ENCODE assay signal across 15 mouse cellular contexts in the genomic region with DNA sequence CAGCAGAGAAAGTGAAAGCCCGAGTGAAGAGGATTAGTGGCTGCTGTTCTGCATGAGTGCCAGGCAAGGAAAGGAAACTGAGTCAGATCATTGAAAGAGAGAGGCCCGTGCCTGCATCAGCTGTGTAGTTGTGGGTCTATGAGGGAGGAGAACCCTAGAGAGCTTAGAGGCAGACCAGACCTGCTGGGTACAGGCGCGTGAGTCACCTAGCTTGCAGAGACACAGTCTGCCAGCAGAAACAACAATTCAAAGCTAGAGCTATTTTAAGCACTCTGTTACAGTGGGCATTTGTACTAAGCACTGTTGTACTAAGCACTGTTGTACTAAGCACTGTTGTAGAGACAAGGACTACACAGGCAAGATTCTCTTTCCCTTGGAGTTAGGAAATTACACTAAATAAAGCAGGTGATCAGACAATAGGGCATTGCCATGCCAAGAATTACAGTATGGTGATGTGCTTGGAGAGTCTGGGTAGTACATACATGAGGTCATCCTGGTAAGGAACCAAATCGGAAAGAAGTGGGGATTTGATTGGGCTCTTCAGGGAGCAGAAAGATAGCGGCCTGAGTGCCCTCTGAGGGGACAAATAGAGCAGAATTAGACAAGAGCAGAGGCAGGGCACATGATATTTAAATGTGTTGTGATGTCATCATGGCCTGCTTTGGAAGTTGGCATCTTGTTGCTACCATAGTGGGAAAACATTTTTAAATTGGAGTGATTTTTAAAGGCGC.
DNase-seq lines count a peak whose midpoint lies in the region; ATAC-seq lines count a peak whose summit lies in the region.
"Had no signal": no experiment of that assay in that cellular context is flagged by ENCODE, and none has a peak within 500 bp of the region (broad histone marks: within the 10 kb centered on the region; RNA-seq: fewer than 3 reads in every experiment).

No protein-coding gene starts in this region.

- no peak overlapping the region for H3K4me3 ChIP-seq in heart, embryonic 13.5 days
- no peak overlapping the region for H3K4me3 ChIP-seq in forebrain, embryonic 16.5 days (replicated peaks; ENCODE audit: low read length)
- H3K4me3 ChIP-seq: hindbrain, embryonic 10.5 days; intestine, embryonic 15.5 days; limb, embryonic 12.5 days; neural tube, embryonic 13.5 days had no signal

- peaks cover 68% of the 10 kb centered on the region for H3K36me3 ChIP-seq in heart, embryonic 13.5 days
- no peaks in the 10 kb centered on the region for H3K36me3 ChIP-seq in forebrain, embryonic 16.5 days (ENCODE audit: control insufficient read depth, insufficient read depth)

- peak overlapping the region; percentile 51 for H3K9ac ChIP-seq in heart, embryonic 13.5 days
- H3K9ac ChIP-seq in forebrain, embryonic 16.5 days (replicated peaks; ENCODE audit: low read depth, low read length): no peak overlapping the region
- H3K9ac ChIP-seq: intestine, embryonic 15.5 days; limb, embryonic 12.5 days; neural tube, embryonic 13.5 days had no signal

- H3K9me3 ChIP-seq in heart, embryonic 13.5 days: no peaks in the 10 kb centered on the region
- H3K9me3 ChIP-seq in forebrain, embryonic 16.5 days (ENCODE audit: control insufficient read depth, low read length): no peaks in the 10 kb centered on the region
- H3K9me3 ChIP-seq: hindbrain, embryonic 10.5 days; intestine, embryonic 15.5 days; limb, embryonic 12.5 days; neural tube, embryonic 13.5 days had no signal

- peak; percentile 66 for ATAC-seq in cerebellum, adult (ENCODE audit: insufficient number of reproducible peaks, low FRiP score, low TSS enrichment)
- ATAC-seq in heart, embryonic 13.5 days (ENCODE audit: extremely low read depth, insufficient number of reproducible peaks, low FRiP score, low TSS enrichment): no peak
- ATAC-seq in forebrain, embryonic 16.5 days: no peak
- ATAC-seq: intestine, embryonic 15.5 days; midbrain, embryonic 16.5 days had no signal

- H3K27me3 ChIP-seq in heart, embryonic 13.5 days (replicated peaks): no peaks in the 10 kb centered on the region
- no peaks in the 10 kb centered on the region for H3K27me3 ChIP-seq in forebrain, embryonic 16.5 days (replicated peaks; ENCODE audit: control insufficient read depth, insufficient read depth, low read length)
- H3K27me3 ChIP-seq: intestine, embryonic 15.5 days; limb, embryonic 12.5 days; neural tube, embryonic 13.5 days had no signal

- DNase-seq in cerebellum, postnatal 10 days: no peak
- no peak for DNase-seq in heart, postnatal 36 days
- DNase-seq in right cerebral cortex, adult 2 months (ENCODE audit: low spot score in 2 of 2): peak; percentile 22 to 54
- DNase-seq in right cerebral cortex, postnatal 14 days: no peak
- peak; percentile 24 to 33 for DNase-seq in right cerebral cortex, postnatal 36 days (ENCODE audit: low spot score in 2 of 2)
- DNase-seq: kidney, postnatal 10 days; thymus, postnatal 25 days had no signal

- 63% methylated on average over 7 of the region's 7 CpGs for WGBS in heart, embryonic 13.5 days
- WGBS in forebrain, embryonic 16.5 days: 91% methylated on average over 7 of the region's 7 CpGs

- H3K4me2 ChIP-seq in heart, embryonic 13.5 days: no peak overlapping the region
- no peak overlapping the region for H3K4me2 ChIP-seq in forebrain, embryonic 16.5 days (ENCODE audit: low read length)
- H3K4me2 ChIP-seq: intestine, embryonic 15.5 days; limb, embryonic 12.5 days; neural tube, embryonic 13.5 days had no signal

- peaks cover 55% of the 10 kb centered on the region for H3K4me1 ChIP-seq in heart, embryonic 13.5 days
- H3K4me1 ChIP-seq in forebrain, embryonic 16.5 days (replicated peaks; ENCODE audit: control insufficient read depth, insufficient read depth, low read length): no peaks in the 10 kb centered on the region
- H3K4me1 ChIP-seq: hindbrain, embryonic 10.5 days; limb, embryonic 12.5 days; neural tube, embryonic 13.5 days had no signal

- H3K27ac ChIP-seq in heart, embryonic 13.5 days (replicated peaks): peak overlapping the region; percentile 81
- no peak overlapping the region for H3K27ac ChIP-seq in forebrain, embryonic 16.5 days (ENCODE audit: low read length)
- H3K27ac ChIP-seq: hindbrain, embryonic 10.5 days; intestine, embryonic 15.5 days; limb, embryonic 12.5 days; neural tube, embryonic 13.5 days had no signal

- intact Hi-C loops in heart, postnatal 36 days (cut with DNase I): loop anchor here (5.0 kb wide), 1 partner anchor 221 kb away; no protein-coding TSS in a partner anchor

Comparison
In these comparisons a context has a peak if more than half of its experiments do, and no peak if none do; other contexts are left out.
1. DNase-seq: peak in right cerebral cortex, adult 2 months (2 of 2) and right cerebral cortex, postnatal 36 days (2 of 2); none in cerebellum, postnatal 10 days (0 of 2), heart, postnatal 36 days (0 of 2) and right cerebral cortex, postnatal 14 days (single experiment).